Mouse (Mus musculus): ENCODE measurements at regions not wholly inside any gene's neighbourhood (a gene's known extent, or its start where the extent isn't known, plus 50 kb on each side); places are given as distances from the start of the nearest gene placed in this dataset.

- no peak overlapping the region for H3K4me2 ChIP-seq (ENCODE audit: low read depth)
- no peak overlapping the region for H3K27ac ChIP-seq
- no peak overlapping the region for H3K4me3 ChIP-seq (ENCODE audit: insufficient read depth in 1 of 2, low read depth in 2 of 2, low read length in 2 of 2)
- WGBS (ENCODE audit: insufficient replicate concordance): 70% methylated on average over 5 of the region's 5 CpGs
- no peaks in the 10 kb centered on the region for H3K9me3 ChIP-seq (ENCODE audit: control insufficient read depth, low read length)
- ATAC-seq (ENCODE audit: insufficient read depth): no peak
- no peak for TF ChIP-seq CTCF (IDR thresholded peaks at IDR 0.05; ENCODE audit: low read depth)
- DNase-seq (ENCODE audit: low read depth in 3 of 3, low spot score in 3 of 3): no peak
- no peaks in the 10 kb centered on the region; a peak in 1 of 4 replicates for H3K4me1 ChIP-seq (replicated peaks; ENCODE audit: control insufficient read depth in 2 of 2, insufficient read depth in 2 of 2, low read length in 1 of 2)
- no peaks in the 10 kb centered on the region for H3K27me3 ChIP-seq (ENCODE audit: control insufficient read depth, insufficient read depth, low read length)
- no peaks in the 10 kb centered on the region for H3K36me3 ChIP-seq (replicated peaks; ENCODE audit: control insufficient read depth, insufficient read depth, low read depth)
- no peak overlapping the region for H3K9ac ChIP-seq (replicated peaks)
These were observed 139.2 kb upstream of the Klf14 start for GRCm38 (mm10) chr6:31098106-31098505.

- no peaks in the 10 kb centered on the region for H3K36me3 ChIP-seq (replicated peaks; ENCODE audit: control insufficient read depth, insufficient read depth, low read depth)
- ATAC-seq (ENCODE audit: insufficient read depth) (no peak), DNase-seq (ENCODE audit: low read depth in 3 of 3, low spot score in 3 of 3) (no peak)
- H3K4me1 ChIP-seq (replicated peaks; ENCODE audit: control insufficient read depth in 2 of 2, insufficient read depth in 2 of 2, low read length in 1 of 2): no peaks in the 10 kb centered on the region
- no peak overlapping the region for H3K4me2 ChIP-seq (ENCODE audit: low read depth)
- H3K4me3 ChIP-seq (ENCODE audit: insufficient read depth in 1 of 2, low read depth in 2 of 2, low read length in 2 of 2): no peak overlapping the region
- 62% methylated on average over 12 of the region's 12 CpGs for WGBS (ENCODE audit: insufficient replicate concordance)
- no peak overlapping the region for H3K27ac ChIP-seq
- H3K9ac ChIP-seq (replicated peaks): no peak overlapping the region
- no peaks in the 10 kb centered on the region for H3K9me3 ChIP-seq (ENCODE audit: control insufficient read depth, low read length)
- no peaks in the 10 kb centered on the region for H3K27me3 ChIP-seq (ENCODE audit: control insufficient read depth, insufficient read depth, low read length)
- no peak for TF ChIP-seq EP300 (IDR thresholded peaks at IDR 0.05; ENCODE audit: low read depth)
- no peak for TF ChIP-seq CTCF (IDR thresholded peaks at IDR 0.05; ENCODE audit: low read depth)
These were observed 141.3 kb upstream of the Klf14 start for GRCm38 (mm10) chr6:31100084-31100579.

GRCm38 (mm10) chr6:31100749-31101148 is 141.9 kb upstream of the Klf14 start:
- 62% methylated on average over 5 of the region's 5 CpGs for WGBS (ENCODE audit: insufficient replicate concordance)
- Histone ChIP-seq H3K4me3 (ENCODE audit: insufficient read depth in 1 of 2, low read depth in 2 of 2, low read length in 2 of 2) (no peak overlapping the region), H3K9ac (replicated peaks) (no peak overlapping the region), H3K9me3 (ENCODE audit: control insufficient read depth, low read length) (no peaks in the 10 kb centered on the region), H3K4me1 (replicated peaks; ENCODE audit: control insufficient read depth in 2 of 2, insufficient read depth in 2 of 2, low read length in 1 of 2) (no peaks in the 10 kb centered on the region), H3K27ac (no peak overlapping the region), H3K27me3 (ENCODE audit: control insufficient read depth, insufficient read depth, low read length) (no peaks in the 10 kb centered on the region), H3K4me2 (ENCODE audit: low read depth) (no peak overlapping the region), H3K36me3 (replicated peaks; ENCODE audit: control insufficient read depth, insufficient read depth, low read depth) (no peaks in the 10 kb centered on the region)
- ATAC-seq (ENCODE audit: insufficient read depth) (no peak), DNase-seq (ENCODE audit: low read depth in 3 of 3, low spot score in 3 of 3) (no peak)
- TF ChIP-seq EP300 (IDR thresholded peaks at IDR 0.05; ENCODE audit: low read depth) (no peak), CTCF (IDR thresholded peaks at IDR 0.05; ENCODE audit: low read depth) (peak; percentile 58)

GRCm38 (mm10) chr6:31106144-31106836 is 147.4 kb upstream of the Klf14 start:
- 60% methylated on average over 10 of the region's 10 CpGs for WGBS (ENCODE audit: insufficient replicate concordance)
- H3K27me3 ChIP-seq (ENCODE audit: control insufficient read depth, insufficient read depth, low read length): no peaks in the 10 kb centered on the region
- TF ChIP-seq EP300 (IDR thresholded peaks at IDR 0.05; ENCODE audit: low read depth) (no peak), CTCF (IDR thresholded peaks at IDR 0.05; ENCODE audit: low read depth) (no peak)
- ATAC-seq (ENCODE audit: insufficient read depth) (no peak), DNase-seq (ENCODE audit: low read depth in 3 of 3, low spot score in 3 of 3) (no peak)
- H3K36me3 ChIP-seq (replicated peaks; ENCODE audit: control insufficient read depth, insufficient read depth, low read depth): no peaks in the 10 kb centered on the region
- no peak overlapping the region for H3K4me2 ChIP-seq (ENCODE audit: low read depth)
- no peak overlapping the region for H3K9ac ChIP-seq (replicated peaks)
- no peak overlapping the region for H3K4me3 ChIP-seq (ENCODE audit: insufficient read depth in 1 of 2, low read depth in 2 of 2, low read length in 2 of 2)
- H3K9me3 ChIP-seq (ENCODE audit: control insufficient read depth, low read length): peaks cover 2% of the 10 kb centered on the region; the same call in 1 of the 2 replicates
- H3K27ac ChIP-seq: no peak overlapping the region
- peaks cover 0 to under 1% of the 10 kb centered on the region in 2 experiments; a peak in 1 of 4 replicates for H3K4me1 ChIP-seq (replicated peaks; ENCODE audit: control insufficient read depth in 2 of 2, insufficient read depth in 2 of 2, low read length in 1 of 2)

- ATAC-seq (ENCODE audit: insufficient read depth) (no peak), DNase-seq (ENCODE audit: low read depth in 3 of 3, low spot score in 3 of 3) (no peak)
- no peak overlapping the region for H3K9ac ChIP-seq (replicated peaks)
- peaks cover 2% of the 10 kb centered on the region; the same call in 1 of the 2 replicates for H3K9me3 ChIP-seq (ENCODE audit: control insufficient read depth, low read length)
- no peaks in the 10 kb centered on the region for H3K27me3 ChIP-seq (ENCODE audit: control insufficient read depth, insufficient read depth, low read length)
- no peak for TF ChIP-seq EP300 (IDR thresholded peaks at IDR 0.05; ENCODE audit: low read depth)
- TF ChIP-seq CTCF (IDR thresholded peaks at IDR 0.05; ENCODE audit: low read depth): no peak
- no peaks in the 10 kb centered on the region for H3K36me3 ChIP-seq (replicated peaks; ENCODE audit: control insufficient read depth, insufficient read depth, low read depth)
- H3K27ac ChIP-seq: no peak overlapping the region
- H3K4me2 ChIP-seq (ENCODE audit: low read depth): no peak overlapping the region
- 67% methylated on average over 10 of the region's 10 CpGs for WGBS (ENCODE audit: insufficient replicate concordance)
- H3K4me3 ChIP-seq (ENCODE audit: insufficient read depth in 1 of 2, low read depth in 2 of 2, low read length in 2 of 2): no peak overlapping the region
- peaks cover 3 to 7% of the 10 kb centered on the region in 2 experiments; a peak in 3 of 4 replicates for H3K4me1 ChIP-seq (replicated peaks; ENCODE audit: control insufficient read depth in 2 of 2, insufficient read depth in 2 of 2, low read length in 1 of 2)
These were observed 148.0 kb upstream of the Klf14 start for GRCm38 (mm10) chr6:31106856-31107359.

All from liver, embryonic 14.5 days (tissue).